Mouse (Mus musculus): ENCODE data around the gene Sumo1.

Sumo1 gene

GRCm38 (mm10) chr1:59593622-59594035 lies 77.0 kb downstream of the Sumo1 start:
- DNase-seq (ENCODE audit: low read depth, low spot score) = no peak

GRCm38 (mm10) chr1:59592876-59593275 lies 77.8 kb downstream of the Sumo1 start:
- no peak for DNase-seq (ENCODE audit: low read depth, low spot score)

GRCm38 (mm10) chr1:59592359-59592758 lies 78.3 kb downstream of the Sumo1 start:
- DNase-seq (ENCODE audit: low read depth, low spot score) = no peak

GRCm38 (mm10) chr1:59589271-59589670 lies 81.4 kb downstream of the Sumo1 start:
- no peak for DNase-seq (ENCODE audit: low read depth, low spot score)

- peak; percentile 89 for DNase-seq (ENCODE audit: low read depth, low spot score)
These were observed 85.8 kb downstream of the Sumo1 start for GRCm38 (mm10) chr1:59584656-59585410.

GRCm38 (mm10) chr1:59580880-59581279 lies 89.8 kb downstream of the Sumo1 start:
- no peak for DNase-seq (ENCODE audit: low read depth, low spot score)

- no peak for DNase-seq (ENCODE audit: low read depth, low spot score)
These were observed 90.4 kb downstream of the Sumo1 start for GRCm38 (mm10) chr1:59580131-59580751.

GRCm38 (mm10) chr1:59579327-59579726 lies 91.3 kb downstream of the Sumo1 start:
- DNase-seq (ENCODE audit: low read depth, low spot score) = no peak

GRCm38 (mm10) chr1:59578770-59579169 lies 91.9 kb downstream of the Sumo1 start:
- no peak for DNase-seq (ENCODE audit: low read depth, low spot score)

- peak; percentile 61 for DNase-seq (ENCODE audit: low read depth, low spot score)
These were observed 96.1 kb downstream of the Sumo1 start for GRCm38 (mm10) chr1:59574262-59575187.

GRCm38 (mm10) chr1:59573843-59574242 lies 96.8 kb downstream of the Sumo1 start:
- DNase-seq (ENCODE audit: low read depth, low spot score) = no peak

- no peak for DNase-seq (ENCODE audit: low read depth, low spot score)
These were observed 99.1 kb downstream of the Sumo1 start for GRCm38 (mm10) chr1:59571502-59571901.

GRCm38 (mm10) chr1:59570767-59571166 lies 99.9 kb downstream of the Sumo1 start:
- DNase-seq (ENCODE audit: low read depth, low spot score) = no peak

- no peak for DNase-seq (ENCODE audit: low read depth, low spot score)
These were observed 101.3 kb downstream of the Sumo1 start for GRCm38 (mm10) chr1:59569301-59569700.

- no peak for DNase-seq (ENCODE audit: low read depth, low spot score)
These were observed 102.4 kb downstream of the Sumo1 start for GRCm38 (mm10) chr1:59568283-59568682.

GRCm38 (mm10) chr1:59567521-59567920 lies 103.1 kb downstream of the Sumo1 start:
- no peak for DNase-seq (ENCODE audit: low read depth, low spot score)

GRCm38 (mm10) chr1:59566926-59567325 lies 103.7 kb downstream of the Sumo1 start:
- DNase-seq (ENCODE audit: low read depth, low spot score) = no peak

GRCm38 (mm10) chr1:59566281-59566680 lies 104.4 kb downstream of the Sumo1 start:
- no peak for DNase-seq (ENCODE audit: low read depth, low spot score)

GRCm38 (mm10) chr1:59565804-59566203 lies 104.8 kb downstream of the Sumo1 start:
- DNase-seq (ENCODE audit: low read depth, low spot score) = no peak

GRCm38 (mm10) chr1:59563581-59563980 lies 107.1 kb downstream of the Sumo1 start:
- DNase-seq (ENCODE audit: low read depth, low spot score) = no peak

- no peak for DNase-seq (ENCODE audit: low read depth, low spot score)
These were observed 116.9 kb downstream of the Sumo1 start for GRCm38 (mm10) chr1:59553708-59554107.

GRCm38 (mm10) chr1:59550996-59551395 lies 119.6 kb downstream of the Sumo1 start:
- no peak for DNase-seq (ENCODE audit: low read depth, low spot score)
